Mouse (Mus musculus) ES-Bruce4 (cell line): ENCODE data around the gene Tmem150b. TPM values are rescaled to one million over a fixed set of nuclear protein-coding genes. Genes with fewer than 3 reads are reported as not detected.

Source experiments
- H3K27ac ChIP-seq: 2 replicates; pipeline ENCODE4 v1.5.1; 2012; ENCODE audit warnings: low read length, inconsistent platforms; ENCODE audit not compliant: insufficient read depth
- H3K27me3 ChIP-seq: 2 replicates; pipeline ENCODE4 v1.6.1; 2012; ENCODE audit warnings: mild to moderate bottlenecking, low read length, inconsistent platforms; ENCODE audit not compliant: control insufficient read depth, poor library complexity, insufficient read depth, severe bottlenecking
- H3K36me3 ChIP-seq: 2 replicates; pipeline ENCODE4 v1.6.1; 2012; ENCODE audit warnings: inconsistent platforms, mild to moderate bottlenecking, low read length, moderate library complexity; ENCODE audit not compliant: control insufficient read depth, poor library complexity, insufficient read depth, severe bottlenecking
- H3K4me1 ChIP-seq: one replicate; pipeline ENCODE4 v1.8.1; 2011; ENCODE audit warnings: low read length; ENCODE audit not compliant: control insufficient read depth, insufficient read depth
- H3K4me3 ChIP-seq: 2 replicates; pipeline ENCODE4 v1.5.1; 2011; ENCODE audit warnings: low read depth, mild to moderate bottlenecking, low read length
- H3K9ac ChIP-seq: 2 replicates; pipeline ENCODE4 v1.6.1; 2012; ENCODE audit warnings: low read depth, mild to moderate bottlenecking, inconsistent platforms; ENCODE audit not compliant: poor library complexity, severe bottlenecking
- H3K9me3 ChIP-seq: replicated peaks from 2 replicates; pipeline ENCODE4 v1.6.1; 2012; ENCODE audit warnings: mild to moderate bottlenecking, low read length, inconsistent platforms; ENCODE audit not compliant: control insufficient read depth, poor library complexity, insufficient read depth, severe bottlenecking
- CTCF ChIP-seq: IDR thresholded peaks from one replicate; pipeline ENCODE4 v1.8.1; 2011; ENCODE audit warnings: low read depth, low read length
- EP300 ChIP-seq: IDR thresholded peaks from 2 replicates; pipeline ENCODE4 v1.6.1; 2011; ENCODE audit warnings: low read depth, low read length; ENCODE audit not compliant: insufficient read depth
- POLR2A ChIP-seq: IDR thresholded peaks from one replicate; pipeline ENCODE4 v1.8.1; 2011; ENCODE audit warnings: low read length; ENCODE audit not compliant: insufficient read depth
- polyA plus RNA-seq: library from polyadenylated mRNA; stranded (reverse); fragments of >200 nt; gene quantifications from 2 replicates; pipeline ENCODE4 v1.2.4, GENCODE M21; 2011; ENCODE audit warnings: low read depth; ENCODE audit not compliant: missing spikeins, insufficient read depth, insufficient read length

The Tmem150b gene
- polyA plus RNA-seq, 1 experiment = not detected

DNA sequence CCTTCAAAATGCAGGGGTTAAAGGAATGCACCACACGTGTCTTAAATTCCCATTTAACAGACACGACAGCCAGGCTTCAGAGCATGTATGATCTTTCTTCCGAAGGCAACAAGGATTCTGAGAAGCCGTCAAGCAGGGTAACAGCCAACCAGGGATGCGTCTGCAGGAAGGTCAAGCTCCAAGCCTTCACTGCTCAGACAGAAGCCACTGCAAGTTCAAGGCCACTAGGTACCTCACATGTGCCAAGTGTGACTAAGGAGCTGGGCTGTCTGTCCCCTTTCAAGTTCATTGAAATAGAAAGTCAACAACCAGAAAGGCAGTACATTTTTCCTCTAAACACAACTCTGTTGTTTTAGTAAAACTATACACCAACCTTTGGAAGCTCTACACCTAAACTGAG lies 58.2 kb downstream of the Tmem150b start:
- Histone ChIP-seq H3K27me3 (no peaks in the 10 kb centered on the region), H3K9me3 (no peaks in the 10 kb centered on the region), H3K36me3 (peaks cover 2% of the 10 kb centered on the region; the same call in 1 of the 2 replicates), H3K27ac (no peak overlapping the region), H3K4me1 (no peaks in the 10 kb centered on the region), H3K4me3 (no peak overlapping the region), H3K9ac (no peak overlapping the region)
- TF ChIP-seq CTCF = no peak
- no peak for TF ChIP-seq EP300
- TF ChIP-seq POLR2A = no peak

DNA sequence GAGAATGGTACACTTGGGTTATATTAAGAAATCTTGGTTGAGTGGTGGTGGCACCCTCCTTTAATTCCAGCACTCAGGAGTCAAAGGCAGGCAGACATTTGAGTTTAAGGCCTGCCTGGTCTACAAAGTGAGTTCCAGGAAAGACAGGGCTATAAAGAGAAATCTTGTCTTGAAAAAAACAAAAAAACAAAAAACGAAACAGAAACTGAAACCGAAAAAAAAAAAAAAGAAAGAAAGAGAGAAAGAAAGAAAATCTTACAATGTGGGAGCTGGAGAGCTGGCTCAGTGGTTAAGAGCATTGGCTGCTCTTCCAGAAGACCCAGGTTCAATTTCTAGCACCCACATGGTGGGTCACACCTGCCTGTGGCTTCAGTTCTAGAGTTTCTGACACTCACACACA lies 61.3 kb downstream of the Tmem150b start:
- no peak overlapping the region for H3K9ac ChIP-seq
- TF ChIP-seq EP300 (no peak), POLR2A (no peak), CTCF (no peak)
- no peaks in the 10 kb centered on the region for H3K4me1 ChIP-seq
- H3K27ac ChIP-seq = no peak overlapping the region
- H3K9me3 ChIP-seq = no peaks in the 10 kb centered on the region
- no peak overlapping the region for H3K4me3 ChIP-seq
- no peaks in the 10 kb centered on the region for H3K27me3 ChIP-seq
- H3K36me3 ChIP-seq = peaks cover 2% of the 10 kb centered on the region; the same call in 1 of the 2 replicates

DNA sequence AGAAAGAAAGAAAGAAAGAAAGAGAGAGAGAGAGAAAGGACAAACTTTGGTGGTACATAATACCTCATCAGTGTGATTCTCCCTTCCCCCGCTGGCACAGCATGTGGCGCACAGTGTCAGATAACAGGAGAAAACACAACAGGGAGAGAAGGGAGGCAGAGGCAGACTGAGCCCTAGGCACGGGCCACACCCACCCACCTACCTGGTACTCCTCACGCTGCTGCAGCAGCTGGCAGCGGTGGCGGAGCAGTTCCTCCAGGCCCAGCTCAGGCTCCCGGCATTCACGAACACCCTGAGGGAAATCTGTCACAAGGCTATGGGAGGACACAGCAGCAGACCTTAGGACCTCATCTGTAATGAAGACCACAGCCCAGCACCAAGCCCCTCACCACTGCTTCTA lies 61.9 kb downstream of the Tmem150b start:
- Histone ChIP-seq H3K36me3 (peaks cover 2% of the 10 kb centered on the region; the same call in 1 of the 2 replicates), H3K27ac (no peak overlapping the region), H3K4me3 (no peak overlapping the region), H3K4me1 (no peaks in the 10 kb centered on the region), H3K9me3 (no peaks in the 10 kb centered on the region), H3K27me3 (no peaks in the 10 kb centered on the region), H3K9ac (no peak overlapping the region)
- TF ChIP-seq POLR2A (no peak), EP300 (no peak), CTCF (no peak)

DNA sequence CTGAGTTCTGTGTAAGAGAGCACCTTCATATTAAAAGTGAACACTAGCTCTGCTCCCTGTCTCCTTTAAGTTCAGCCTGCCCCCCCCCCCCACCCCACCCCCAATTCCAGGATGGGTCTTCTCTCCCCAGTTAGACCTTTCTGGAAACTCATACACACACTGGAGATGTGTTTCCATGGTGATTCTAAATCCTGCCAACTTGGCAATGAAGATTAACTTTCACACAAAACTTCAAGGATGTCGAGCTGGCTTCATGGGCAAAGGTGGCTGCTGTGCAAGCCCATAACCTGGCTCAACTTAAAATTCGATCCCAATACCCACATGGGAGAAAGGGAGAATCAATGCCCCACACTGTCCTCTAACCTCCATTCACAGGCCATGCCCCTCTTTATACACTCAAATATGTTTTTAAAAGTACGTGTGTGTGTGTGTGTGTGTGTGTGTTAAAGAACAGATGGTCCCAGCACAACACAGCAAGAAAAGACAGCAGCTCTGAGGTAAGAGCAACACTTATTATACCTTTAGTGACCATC lies 65.1 kb downstream of the Tmem150b start:
- Histone ChIP-seq H3K36me3 (no peaks in the 10 kb centered on the region), H3K27ac (no peak overlapping the region), H3K4me3 (no peak overlapping the region), H3K9me3 (no peaks in the 10 kb centered on the region), H3K4me1 (peaks cover 3% of the 10 kb centered on the region), H3K9ac (peak overlapping the region; percentile 79), H3K27me3 (no peaks in the 10 kb centered on the region)
- no peak for TF ChIP-seq POLR2A
- no peak for TF ChIP-seq EP300
- no peak for TF ChIP-seq CTCF

DNA sequence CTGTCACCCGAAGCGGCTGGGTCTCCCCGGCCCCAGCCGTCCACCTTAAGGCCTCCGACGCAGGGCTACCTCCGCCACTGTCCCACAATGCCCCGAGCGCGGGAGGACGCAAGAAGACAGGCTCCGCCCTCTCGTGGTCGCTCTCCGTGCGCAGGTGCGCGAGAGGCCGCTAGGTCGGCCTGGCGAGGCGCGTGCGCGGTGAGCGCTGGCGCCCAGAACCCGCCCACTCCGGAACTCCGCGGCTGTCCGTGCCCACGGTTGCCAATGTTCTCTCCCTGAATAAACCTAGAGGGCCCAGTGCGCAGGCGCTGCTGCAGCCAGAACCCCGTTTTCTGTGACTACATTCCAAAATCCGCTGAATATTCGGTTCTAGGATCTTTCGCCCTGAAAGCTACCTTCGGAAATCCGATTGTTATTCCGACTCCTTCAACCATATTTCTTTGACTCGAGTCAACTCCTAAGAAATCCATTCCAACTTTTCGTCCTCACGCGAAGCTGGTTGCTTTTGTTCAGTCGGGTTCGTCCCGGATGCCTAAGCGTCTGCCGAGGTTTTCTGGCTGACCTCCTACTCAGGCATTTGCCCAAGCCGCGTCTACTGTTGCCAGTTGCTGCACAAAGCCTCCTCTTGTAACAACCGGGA lies 66.0 kb downstream of the Tmem150b start, which contains the start of gene Ppp6r1:
Ppp6r1 (minus strand) TSS at position 108 of the 640 bp plus-strand sequence.
- peak within 1 kb of the TSS; percentile 86 for H3K4me3 ChIP-seq
- H3K9me3 ChIP-seq = no peaks in the 10 kb centered on the region
- peaks cover 3% of the 10 kb centered on the region for H3K4me1 ChIP-seq
- no peak for TF ChIP-seq CTCF
- peak; percentile 22 for TF ChIP-seq POLR2A
- no peaks in the 10 kb centered on the region for H3K36me3 ChIP-seq
- peak within 1 kb of the TSS; percentile 77 for H3K27ac ChIP-seq
- H3K27me3 ChIP-seq = no peaks in the 10 kb centered on the region
- peak within 1 kb of the TSS; percentile 79 for H3K9ac ChIP-seq
